Mouse (Mus musculus): ENCODE measurements around the gene Kynu. TPM values are rescaled to one million over a fixed set of nuclear protein-coding genes. Genes with fewer than 3 reads are reported as not detected.

The Kynu gene
- polyA plus RNA-seq, 1 experiment from 2014 or later: 4.8 TPM

DNA sequence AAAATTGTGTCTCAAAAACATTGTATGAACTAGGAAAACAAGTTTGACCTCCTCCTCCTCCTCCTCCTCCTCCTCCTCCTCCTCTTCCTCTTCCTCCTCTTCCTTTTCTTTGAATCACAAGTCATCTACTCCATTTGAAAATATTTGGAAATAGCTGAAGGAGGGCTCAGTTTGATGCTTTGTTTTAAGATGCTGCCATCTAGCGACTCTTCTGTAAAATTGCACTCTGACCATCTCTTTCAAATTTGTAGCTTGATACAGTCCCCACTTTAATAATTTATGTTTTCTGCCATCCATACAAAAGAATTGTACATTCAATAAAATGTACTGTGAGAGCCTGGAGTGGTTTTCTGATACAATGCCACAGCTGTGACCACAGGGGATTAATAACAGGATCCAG, 67.7 kb downstream of the Kynu start:
- ATAC-seq (ENCODE audit: low FRiP score, low TSS enrichment): no peak
- H3K27me3 ChIP-seq (ENCODE audit: insufficient read depth, low read length): no peaks in the 10 kb centered on the region
- no peaks in the 10 kb centered on the region for H3K4me1 ChIP-seq (ENCODE audit: insufficient read depth, low read length)
- H3K9me3 ChIP-seq (ENCODE audit: low read length): no peaks in the 10 kb centered on the region
- no peaks in the 10 kb centered on the region for H3K36me3 ChIP-seq (ENCODE audit: insufficient read depth, low read length)
- no peak overlapping the region for H3K9ac ChIP-seq (replicated peaks; ENCODE audit: low read length)
- no peak overlapping the region for H3K4me2 ChIP-seq (replicated peaks; ENCODE audit: low read depth, low read length)
- no peak overlapping the region for H3K4me3 ChIP-seq (ENCODE audit: low read length)
- H3K27ac ChIP-seq (ENCODE audit: low read length): no peak overlapping the region
- WGBS: 0% methylated on average over 1 of the region's 1 CpGs

- Histone ChIP-seq H3K4me1 (ENCODE audit: insufficient read depth, low read length) (no peaks in the 10 kb centered on the region), H3K27me3 (ENCODE audit: insufficient read depth, low read length) (no peaks in the 10 kb centered on the region), H3K36me3 (ENCODE audit: insufficient read depth, low read length) (no peaks in the 10 kb centered on the region), H3K4me2 (replicated peaks; ENCODE audit: low read depth, low read length) (no peak overlapping the region), H3K9ac (replicated peaks; ENCODE audit: low read length) (no peak overlapping the region), H3K4me3 (ENCODE audit: low read length) (no peak overlapping the region), H3K9me3 (ENCODE audit: low read length) (no peaks in the 10 kb centered on the region), H3K27ac (ENCODE audit: low read length) (no peak overlapping the region)
- no peak for ATAC-seq (ENCODE audit: low FRiP score, low TSS enrichment)
Measured at GRCm38 (mm10) chr2:43631786-43632185, 76.7 kb downstream of the Kynu start.

DNA sequence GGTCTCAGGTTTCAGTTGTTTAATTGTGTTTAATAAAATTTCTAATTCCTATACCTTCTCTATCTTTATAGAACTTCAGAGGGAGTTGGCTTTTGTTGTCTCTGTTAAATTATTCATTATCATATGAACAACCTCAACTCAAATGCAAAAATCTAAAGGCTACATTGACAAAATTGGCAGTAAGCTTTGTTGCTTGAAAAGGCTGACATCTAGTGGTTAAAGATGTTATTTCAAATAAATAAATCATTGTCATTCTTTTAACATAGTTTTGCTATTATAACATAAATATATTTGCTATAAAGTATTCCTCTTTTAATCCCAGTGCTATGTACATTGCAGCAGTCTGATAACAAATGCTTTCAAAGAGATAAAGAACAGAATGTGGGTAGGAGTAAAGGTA, 81.4 kb downstream of the Kynu start:
- Histone ChIP-seq H3K36me3 (ENCODE audit: insufficient read depth, low read length) (no peaks in the 10 kb centered on the region), H3K4me3 (ENCODE audit: low read length) (no peak overlapping the region), H3K9me3 (ENCODE audit: low read length) (no peaks in the 10 kb centered on the region), H3K27ac (ENCODE audit: low read length) (no peak overlapping the region), H3K4me1 (ENCODE audit: insufficient read depth, low read length) (no peaks in the 10 kb centered on the region), H3K27me3 (ENCODE audit: insufficient read depth, low read length) (no peaks in the 10 kb centered on the region), H3K4me2 (replicated peaks; ENCODE audit: low read depth, low read length) (no peak overlapping the region), H3K9ac (replicated peaks; ENCODE audit: low read length) (no peak overlapping the region)
- no peak for ATAC-seq (ENCODE audit: low FRiP score, low TSS enrichment)

DNA sequence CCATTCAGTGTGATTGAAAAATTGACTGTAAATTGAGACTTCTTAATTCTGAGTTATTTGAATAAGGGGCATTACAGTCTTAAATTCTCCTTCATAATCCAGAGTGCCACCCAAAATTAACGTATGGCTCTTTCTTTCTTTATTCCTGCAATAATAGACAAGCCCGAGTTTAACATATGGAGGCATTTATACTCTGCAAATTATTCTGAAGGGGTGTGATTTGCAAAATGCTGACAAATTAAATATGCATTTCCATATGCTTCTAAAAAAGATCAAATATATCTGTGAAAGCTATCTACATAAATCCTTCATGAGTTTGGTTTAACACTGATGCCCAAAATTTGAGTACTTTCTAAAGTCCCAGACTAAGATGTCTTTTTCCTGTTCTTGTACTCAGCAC, 91.8 kb downstream of the Kynu start:
- Histone ChIP-seq H3K27me3 (ENCODE audit: insufficient read depth, low read length) (no peaks in the 10 kb centered on the region), H3K4me2 (replicated peaks; ENCODE audit: low read depth, low read length) (no peak overlapping the region), H3K36me3 (ENCODE audit: insufficient read depth, low read length) (no peaks in the 10 kb centered on the region), H3K9me3 (ENCODE audit: low read length) (no peaks in the 10 kb centered on the region), H3K27ac (ENCODE audit: low read length) (no peak overlapping the region), H3K4me3 (ENCODE audit: low read length) (no peak overlapping the region), H3K4me1 (ENCODE audit: insufficient read depth, low read length) (no peaks in the 10 kb centered on the region), H3K9ac (replicated peaks; ENCODE audit: low read length) (no peak overlapping the region)
- WGBS: 85% methylated on average over 2 of the region's 2 CpGs
- ATAC-seq (ENCODE audit: low FRiP score, low TSS enrichment): no peak

- Histone ChIP-seq H3K9ac (replicated peaks; ENCODE audit: low read length) (no peak overlapping the region), H3K4me1 (ENCODE audit: insufficient read depth, low read length) (no peaks in the 10 kb centered on the region), H3K27me3 (ENCODE audit: insufficient read depth, low read length) (no peaks in the 10 kb centered on the region), H3K9me3 (ENCODE audit: low read length) (no peaks in the 10 kb centered on the region), H3K4me3 (ENCODE audit: low read length) (no peak overlapping the region), H3K36me3 (ENCODE audit: insufficient read depth, low read length) (no peaks in the 10 kb centered on the region), H3K4me2 (replicated peaks; ENCODE audit: low read depth, low read length) (no peak overlapping the region), H3K27ac (ENCODE audit: low read length) (no peak overlapping the region)
- ATAC-seq (ENCODE audit: low FRiP score, low TSS enrichment): no peak
Measured at GRCm38 (mm10) chr2:43669588-43669987, 114.5 kb downstream of the Kynu start.

GRCm38 (mm10) chr2:43673619-43674018, 118.5 kb downstream of the Kynu start:
- Histone ChIP-seq H3K9ac (replicated peaks; ENCODE audit: low read length) (no peak overlapping the region), H3K4me3 (ENCODE audit: low read length) (no peak overlapping the region), H3K9me3 (ENCODE audit: low read length) (no peaks in the 10 kb centered on the region), H3K27ac (ENCODE audit: low read length) (no peak overlapping the region), H3K36me3 (ENCODE audit: insufficient read depth, low read length) (no peaks in the 10 kb centered on the region), H3K27me3 (ENCODE audit: insufficient read depth, low read length) (no peaks in the 10 kb centered on the region), H3K4me2 (replicated peaks; ENCODE audit: low read depth, low read length) (no peak overlapping the region), H3K4me1 (ENCODE audit: insufficient read depth, low read length) (no peaks in the 10 kb centered on the region)
- under 1% methylated on average over 6 of the region's 6 CpGs for WGBS
- ATAC-seq (ENCODE audit: low FRiP score, low TSS enrichment): peak; percentile 84; the same call in 1 of the 2 replicates

GRCm38 (mm10) chr2:43674098-43674497, 119.0 kb downstream of the Kynu start:
- H3K4me3 ChIP-seq (ENCODE audit: low read length): no peak overlapping the region
- no peaks in the 10 kb centered on the region for H3K9me3 ChIP-seq (ENCODE audit: low read length)
- H3K4me2 ChIP-seq (replicated peaks; ENCODE audit: low read depth, low read length): no peak overlapping the region
- H3K27me3 ChIP-seq (ENCODE audit: insufficient read depth, low read length): no peaks in the 10 kb centered on the region
- no peak overlapping the region for H3K9ac ChIP-seq (replicated peaks; ENCODE audit: low read length)
- WGBS: 57% methylated on average over 3 of the region's 3 CpGs
- H3K27ac ChIP-seq (ENCODE audit: low read length): no peak overlapping the region
- H3K4me1 ChIP-seq (ENCODE audit: insufficient read depth, low read length): no peaks in the 10 kb centered on the region
- ATAC-seq (ENCODE audit: low FRiP score, low TSS enrichment): no peak
- no peaks in the 10 kb centered on the region for H3K36me3 ChIP-seq (ENCODE audit: insufficient read depth, low read length)

- no peak overlapping the region for H3K9ac ChIP-seq (replicated peaks; ENCODE audit: low read length)
- no peak overlapping the region for H3K4me3 ChIP-seq (ENCODE audit: low read length)
- no peaks in the 10 kb centered on the region for H3K27me3 ChIP-seq (ENCODE audit: insufficient read depth, low read length)
- H3K36me3 ChIP-seq (ENCODE audit: insufficient read depth, low read length): no peaks in the 10 kb centered on the region
- H3K4me2 ChIP-seq (replicated peaks; ENCODE audit: low read depth, low read length): no peak overlapping the region
- no peaks in the 10 kb centered on the region for H3K9me3 ChIP-seq (ENCODE audit: low read length)
- no peak overlapping the region for H3K27ac ChIP-seq (ENCODE audit: low read length)
- WGBS: 83% methylated on average over 4 of the region's 4 CpGs
- no peak for ATAC-seq (ENCODE audit: low FRiP score, low TSS enrichment)
- no peaks in the 10 kb centered on the region for H3K4me1 ChIP-seq (ENCODE audit: insufficient read depth, low read length)
Measured at GRCm38 (mm10) chr2:43675277-43675676, 120.1 kb downstream of the Kynu start.

GRCm38 (mm10) chr2:43690402-43690801, 135.3 kb downstream of the Kynu start:
- WGBS: 69% methylated on average over 2 of the region's 2 CpGs
- no peaks in the 10 kb centered on the region for H3K4me1 ChIP-seq (ENCODE audit: insufficient read depth, low read length)
- H3K4me2 ChIP-seq (replicated peaks; ENCODE audit: low read depth, low read length): no peak overlapping the region
- H3K27ac ChIP-seq (ENCODE audit: low read length): no peak overlapping the region
- H3K9me3 ChIP-seq (ENCODE audit: low read length): no peaks in the 10 kb centered on the region
- H3K9ac ChIP-seq (replicated peaks; ENCODE audit: low read length): no peak overlapping the region
- H3K4me3 ChIP-seq (ENCODE audit: low read length): no peak overlapping the region
- no peaks in the 10 kb centered on the region for H3K36me3 ChIP-seq (ENCODE audit: insufficient read depth, low read length)
- H3K27me3 ChIP-seq (ENCODE audit: insufficient read depth, low read length): no peaks in the 10 kb centered on the region
- no peak for ATAC-seq (ENCODE audit: low FRiP score, low TSS enrichment)

GRCm38 (mm10) chr2:43691290-43691689, 136.2 kb downstream of the Kynu start:
- Histone ChIP-seq H3K36me3 (ENCODE audit: insufficient read depth, low read length) (no peaks in the 10 kb centered on the region), H3K4me3 (ENCODE audit: low read length) (no peak overlapping the region), H3K27me3 (ENCODE audit: insufficient read depth, low read length) (no peaks in the 10 kb centered on the region), H3K27ac (ENCODE audit: low read length) (no peak overlapping the region), H3K9ac (replicated peaks; ENCODE audit: low read length) (no peak overlapping the region), H3K4me2 (replicated peaks; ENCODE audit: low read depth, low read length) (no peak overlapping the region), H3K9me3 (ENCODE audit: low read length) (no peaks in the 10 kb centered on the region), H3K4me1 (ENCODE audit: insufficient read depth, low read length) (no peaks in the 10 kb centered on the region)
- WGBS: 66% methylated on average over 2 of the region's 2 CpGs
- no peak for ATAC-seq (ENCODE audit: low FRiP score, low TSS enrichment)

DNA sequence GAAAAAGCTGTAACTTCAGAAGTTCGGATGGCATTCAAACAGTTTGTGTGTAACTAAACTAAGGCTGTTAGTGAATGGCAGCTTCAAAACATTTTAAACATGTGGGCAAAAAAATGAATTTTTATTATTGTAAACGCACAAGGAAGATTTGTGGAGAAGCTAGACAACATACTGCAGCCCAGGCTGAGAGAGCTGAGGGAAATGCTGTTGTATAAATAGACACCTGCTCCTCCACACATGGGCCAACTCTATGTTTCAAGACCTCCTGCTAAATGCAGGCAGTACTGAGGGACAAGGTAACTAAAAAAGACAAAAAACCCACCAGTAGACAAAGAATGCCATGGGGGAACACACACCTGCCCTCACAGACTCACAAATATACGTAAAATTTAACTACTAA, 140.5 kb downstream of the Kynu start:
- Histone ChIP-seq H3K27ac (ENCODE audit: low read length) (no peak overlapping the region), H3K9ac (replicated peaks; ENCODE audit: low read length) (no peak overlapping the region), H3K36me3 (ENCODE audit: insufficient read depth, low read length) (no peaks in the 10 kb centered on the region), H3K9me3 (ENCODE audit: low read length) (no peaks in the 10 kb centered on the region), H3K27me3 (ENCODE audit: insufficient read depth, low read length) (no peaks in the 10 kb centered on the region), H3K4me3 (ENCODE audit: low read length) (no peak overlapping the region), H3K4me1 (ENCODE audit: insufficient read depth, low read length) (no peaks in the 10 kb centered on the region), H3K4me2 (replicated peaks; ENCODE audit: low read depth, low read length) (no peak overlapping the region)
- WGBS: 82% methylated on average over 3 of the region's 3 CpGs
- no peak for ATAC-seq (ENCODE audit: low FRiP score, low TSS enrichment)

Data from kidney, embryonic 16.5 days (tissue).